Mouse (Mus musculus) ovary, postnatal 36 days (tissue): ENCODE data around the gene Sf3b3.
A peak's percentile ranks its signal among the peaks of the same experiment; 100 is the strongest.

Experiments used
- DNase-seq: peaks from one replicate; pipeline ENCODE4 v3.0.0; 2022; ENCODE audit warnings: low spot score, mixed read lengths

The Sf3b3 gene

DNA sequence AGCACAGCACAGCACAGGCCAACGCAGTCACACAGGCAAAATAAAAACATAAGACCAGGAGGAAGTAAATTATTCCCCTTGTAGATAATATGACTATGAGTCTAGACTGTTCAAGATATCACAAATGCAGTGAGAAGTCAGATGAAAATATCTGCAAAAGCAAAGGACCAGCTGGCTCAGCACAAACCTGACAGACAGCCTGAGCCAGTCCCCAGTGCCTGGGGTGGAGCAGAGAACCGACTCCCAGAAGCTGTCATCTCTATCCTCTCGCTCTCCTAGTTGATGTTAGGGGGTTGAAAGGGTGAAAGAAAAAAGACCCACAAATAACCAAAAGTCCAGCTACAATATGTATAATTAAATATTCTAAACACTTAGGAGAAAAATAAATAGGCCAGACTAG is 70.9 kb downstream of the Sf3b3 start:
- no peak for DNase-seq

- no peak for DNase-seq
Observed at GRCm38 (mm10) chr8:110775316-110775715, 71.3 kb downstream of the Sf3b3 start.

- DNase-seq, result no peak
Observed at GRCm38 (mm10) chr8:110774725-110775124, 71.9 kb downstream of the Sf3b3 start.

- DNase-seq, result no peak
Observed at GRCm38 (mm10) chr8:110774047-110774446, 72.5 kb downstream of the Sf3b3 start.

DNA sequence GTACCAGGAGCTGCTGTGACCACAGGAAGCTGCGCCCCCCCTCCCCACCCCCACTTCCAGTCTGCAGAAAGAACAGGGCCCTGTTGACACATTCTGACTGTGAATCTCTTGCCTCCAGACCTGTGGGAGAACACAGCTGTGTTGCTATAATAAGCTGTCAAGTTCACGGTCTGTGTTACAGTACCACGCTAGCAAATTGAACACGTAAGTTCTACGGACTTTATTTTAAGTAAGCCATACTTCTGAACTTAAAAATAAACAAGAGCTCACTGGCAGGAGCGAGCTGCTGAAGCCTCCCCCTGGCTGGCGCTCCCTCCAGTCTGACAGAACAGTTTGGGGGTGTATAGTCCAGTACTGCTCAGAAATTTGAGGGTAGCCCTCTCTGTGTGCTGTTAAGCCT is 74.1 kb downstream of the Sf3b3 start:
- DNase-seq, result no peak

DNA sequence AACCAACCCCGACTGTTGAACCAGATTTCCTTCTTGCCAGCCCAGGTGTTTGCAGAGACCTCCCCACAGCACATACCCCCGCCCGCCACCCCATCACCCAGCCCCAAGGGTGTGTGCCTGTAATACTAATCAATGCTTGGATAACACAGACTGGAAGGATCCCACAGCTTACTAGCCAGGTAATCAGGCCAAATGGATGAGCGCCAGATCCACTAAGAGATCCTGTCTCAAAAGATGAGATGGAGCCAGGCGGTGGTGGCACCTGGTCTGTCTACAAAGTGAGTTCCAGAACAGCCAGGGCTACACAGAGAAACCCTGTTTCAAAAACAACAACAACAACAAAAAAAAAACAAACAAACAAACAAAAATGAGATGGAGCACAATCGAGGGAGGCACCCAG is 79.3 kb downstream of the Sf3b3 start:
- no peak for DNase-seq

DNA sequence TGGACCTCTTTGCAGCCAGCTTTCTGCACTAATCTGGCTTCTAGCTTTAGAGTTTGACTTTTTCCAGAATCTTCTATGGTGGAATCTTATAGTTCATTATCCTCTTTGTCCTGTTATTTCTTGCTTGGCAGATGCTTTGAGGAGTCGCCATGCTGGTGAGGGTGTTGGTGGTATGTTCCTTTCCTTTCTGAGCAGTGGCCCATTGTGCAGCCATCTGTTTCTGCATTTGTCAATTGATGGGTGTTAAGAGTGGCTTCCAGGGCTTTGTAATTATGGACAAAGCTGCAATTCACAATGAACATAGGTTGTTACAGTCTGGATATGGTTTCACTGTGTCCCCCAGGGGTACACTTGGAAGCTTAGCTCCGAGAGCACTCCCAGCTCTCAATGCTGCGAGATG is 81.9 kb downstream of the Sf3b3 start:
- DNase-seq, result no peak

- no peak for DNase-seq
Observed at GRCm38 (mm10) chr8:110761988-110762387, 84.6 kb downstream of the Sf3b3 start.

- peak; percentile 38 for DNase-seq
Observed at GRCm38 (mm10) chr8:110761185-110761584, 85.4 kb downstream of the Sf3b3 start.

DNA sequence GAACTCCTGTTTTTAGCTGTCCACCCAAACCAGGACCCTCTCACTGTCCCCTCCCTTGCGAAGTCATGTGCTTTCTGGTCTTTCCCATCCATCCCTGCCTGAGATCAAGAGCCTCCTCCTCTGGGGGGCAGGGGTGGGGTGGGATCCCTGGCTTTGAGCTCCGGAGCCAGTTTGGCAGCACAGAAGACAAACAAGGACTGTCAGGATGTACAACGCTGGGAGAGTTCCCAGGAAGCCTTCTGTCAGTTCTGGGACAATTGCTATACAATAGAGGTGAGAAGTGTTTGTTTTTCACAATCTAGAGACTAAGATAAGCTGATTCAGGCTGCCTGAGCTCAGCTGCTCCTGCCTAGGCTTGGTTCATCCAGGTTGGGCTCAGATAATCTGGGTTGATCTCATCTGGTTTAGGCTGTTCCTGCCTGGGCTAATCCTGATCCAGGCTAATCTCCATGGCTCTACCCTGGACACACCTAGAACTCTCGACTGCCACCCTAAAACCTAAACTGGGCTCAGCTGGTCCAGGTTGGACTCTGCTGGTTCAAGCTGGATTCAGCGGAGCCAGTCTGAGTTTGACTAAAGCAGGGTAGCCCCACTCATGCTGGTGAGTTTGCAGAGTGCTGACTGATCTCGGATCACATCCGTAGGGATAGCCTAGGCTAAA is 86.2 kb downstream of the Sf3b3 start:
- no peak for DNase-seq
